Mouse (Mus musculus) 3T3-L1 (cell line): ENCODE measurements around the gene Pilrb2.
A peak's percentile ranks its signal among the peaks of the same experiment; 100 is the strongest.

Source experiments
- DNase-seq: peaks from one replicate; pipeline ENCODE4 v3.0.0-alpha.2; 2015; ENCODE audit warnings: low read depth, low spot score

The Pilrb2 gene

DNA sequence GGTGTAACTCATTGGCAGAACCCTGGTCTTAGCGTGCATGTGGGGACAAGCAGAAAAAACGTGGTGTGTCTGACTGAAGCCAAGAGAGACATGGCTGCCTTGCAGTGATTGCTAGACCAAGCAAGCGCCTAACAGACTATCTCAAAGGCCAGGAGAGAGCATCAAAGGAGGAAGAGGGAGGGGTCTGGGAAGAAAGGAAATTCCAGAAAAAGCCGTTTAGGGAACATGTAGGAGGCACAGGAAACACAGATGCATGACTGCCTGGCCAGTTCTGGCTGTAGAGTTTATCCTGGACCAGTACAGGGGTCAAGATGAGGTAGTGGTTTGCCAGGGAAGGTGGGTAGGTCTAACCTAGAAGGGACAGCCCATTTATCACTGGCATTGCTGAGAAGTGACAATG is 38.1 kb downstream of the Pilrb2 start:
- no peak for DNase-seq

DNA sequence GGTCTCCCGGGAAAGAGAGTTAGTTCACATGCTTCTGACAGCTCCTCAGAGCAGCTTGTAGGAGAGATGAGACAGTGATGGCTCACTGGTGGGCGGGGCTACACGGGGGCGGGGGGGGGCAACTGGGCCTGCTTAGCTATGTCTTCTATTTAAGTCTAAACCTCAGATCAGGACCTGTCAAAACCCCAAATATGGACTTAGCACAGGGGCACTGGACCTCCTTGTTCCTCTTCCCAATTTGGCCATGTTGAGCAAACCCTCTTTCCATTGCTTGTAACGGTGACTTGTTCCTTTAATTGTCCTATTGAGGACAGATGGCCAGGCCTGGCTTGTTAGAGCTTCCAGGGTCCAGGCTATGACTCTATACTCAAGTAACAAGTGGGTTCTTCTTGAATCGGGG is 40.1 kb downstream of the Pilrb2 start:
- DNase-seq: peak; percentile 20

DNA sequence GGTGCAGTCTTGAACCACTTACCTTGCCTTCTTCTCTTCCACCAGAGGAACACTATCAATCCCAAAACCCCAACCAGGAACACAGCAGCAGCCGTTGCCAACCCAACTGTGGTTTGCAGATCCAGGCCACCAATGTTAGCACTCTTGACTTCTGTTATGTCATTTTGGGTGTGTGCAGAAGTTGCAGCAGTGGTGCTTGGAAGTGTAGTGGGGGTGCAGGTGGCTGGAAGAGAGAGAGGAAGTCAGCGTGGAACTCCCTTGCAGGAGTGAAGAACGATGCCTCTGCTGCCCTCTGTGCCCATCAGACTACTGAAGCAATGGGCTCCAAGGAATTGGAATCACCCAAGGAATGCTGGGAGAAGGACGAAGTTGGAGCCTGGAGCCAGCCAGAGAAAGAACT is 40.5 kb downstream of the Pilrb2 start:
- no peak for DNase-seq

DNA sequence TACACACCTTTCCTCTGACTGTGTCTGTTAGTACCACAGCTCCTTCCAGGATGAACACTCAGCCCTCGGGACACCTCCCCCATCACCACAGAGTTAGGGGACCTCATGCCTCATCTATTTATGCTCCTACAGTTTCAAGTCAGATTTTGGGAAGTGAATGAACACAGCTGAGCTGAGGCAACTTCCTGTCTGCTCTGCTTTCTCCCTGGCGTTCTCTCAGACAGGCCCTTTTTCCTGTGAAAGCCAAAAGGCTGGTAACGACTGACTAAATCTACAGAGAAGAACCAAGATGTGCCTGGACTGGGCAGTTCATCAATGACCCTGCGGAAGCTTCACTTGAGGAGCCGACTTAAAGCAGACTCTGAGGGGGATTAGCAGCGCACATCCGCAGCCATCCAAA is 41.4 kb downstream of the Pilrb2 start:
- no peak for DNase-seq

DNA sequence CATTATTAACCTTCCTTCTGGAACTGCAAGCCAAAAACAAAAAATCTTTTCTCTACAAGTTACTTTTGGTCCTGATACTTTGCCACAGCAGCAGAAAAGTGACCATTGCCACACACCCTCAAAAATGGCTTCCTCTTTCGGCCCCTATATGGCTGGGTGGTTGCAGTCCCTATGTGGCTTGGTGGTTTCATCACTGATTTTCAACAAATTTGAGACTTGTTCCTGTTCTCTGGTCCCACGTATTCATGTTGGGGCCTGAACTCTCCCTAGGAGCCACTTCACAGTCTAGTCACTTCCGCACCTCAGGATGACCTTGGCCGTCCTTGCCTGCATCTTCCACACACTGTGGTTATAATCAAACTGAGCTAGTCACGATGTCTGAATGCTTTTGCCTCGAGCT is 42.9 kb downstream of the Pilrb2 start:
- DNase-seq: no peak

DNA sequence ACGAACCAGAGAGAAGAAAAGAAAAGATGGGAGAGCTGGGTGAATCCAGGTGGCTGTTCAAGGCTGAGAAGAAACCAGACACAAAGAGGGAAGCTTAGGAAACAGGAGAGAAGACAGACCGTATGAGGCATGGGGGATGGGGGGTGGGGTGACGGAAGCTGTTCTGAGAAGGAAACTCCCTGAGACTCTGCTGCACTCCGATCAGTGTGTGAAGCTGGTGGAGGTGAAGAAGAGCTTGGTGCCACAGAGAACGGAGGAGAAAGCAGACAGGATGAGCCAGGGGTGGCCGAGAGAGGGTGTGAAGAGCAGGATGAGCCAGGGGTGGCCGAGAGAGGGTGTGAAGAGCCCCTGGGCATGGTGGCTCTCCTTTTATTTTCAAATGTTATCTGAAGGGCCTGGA is 45.2 kb downstream of the Pilrb2 start:
- DNase-seq: no peak

DNA sequence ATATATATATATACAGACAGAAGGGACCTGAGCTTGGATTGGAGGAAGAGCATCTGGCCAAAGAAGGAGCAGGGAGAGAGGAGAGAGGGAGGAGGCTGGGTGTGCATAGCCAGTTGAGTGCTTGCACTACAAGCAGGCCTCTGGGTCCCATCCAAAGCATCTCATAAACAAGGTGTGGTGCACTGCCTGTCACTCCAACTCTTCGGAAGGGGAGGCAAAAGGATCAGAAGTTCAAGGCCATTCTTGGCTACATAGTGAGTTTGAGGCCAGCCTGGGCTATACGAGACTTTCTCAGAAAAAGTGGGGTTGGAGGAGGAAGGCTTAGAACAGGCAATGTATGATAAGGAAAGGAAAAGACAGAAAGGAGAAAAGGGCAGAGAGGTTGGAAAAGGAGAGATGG is 45.6 kb downstream of the Pilrb2 start:
- DNase-seq: no peak

DNA sequence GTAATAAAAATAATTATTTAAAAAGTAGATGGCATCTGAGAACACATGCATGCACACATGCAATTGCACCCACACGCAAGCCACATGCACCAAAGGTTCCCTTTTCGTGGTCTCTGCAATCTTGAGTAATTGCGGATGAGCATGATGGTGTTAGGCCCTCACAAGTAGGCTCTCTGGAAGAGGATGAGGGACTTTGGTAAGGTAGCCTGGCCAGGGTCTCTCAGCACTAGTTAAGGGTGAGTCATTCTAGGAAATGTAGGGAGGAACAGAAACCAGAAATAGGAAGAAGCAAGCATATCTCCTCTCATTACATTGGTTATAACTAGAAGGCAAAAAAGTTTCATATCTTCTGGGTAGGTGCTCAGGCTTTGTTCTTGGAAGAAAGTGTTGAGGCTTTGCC is 46.6 kb downstream of the Pilrb2 start:
- no peak for DNase-seq

DNA sequence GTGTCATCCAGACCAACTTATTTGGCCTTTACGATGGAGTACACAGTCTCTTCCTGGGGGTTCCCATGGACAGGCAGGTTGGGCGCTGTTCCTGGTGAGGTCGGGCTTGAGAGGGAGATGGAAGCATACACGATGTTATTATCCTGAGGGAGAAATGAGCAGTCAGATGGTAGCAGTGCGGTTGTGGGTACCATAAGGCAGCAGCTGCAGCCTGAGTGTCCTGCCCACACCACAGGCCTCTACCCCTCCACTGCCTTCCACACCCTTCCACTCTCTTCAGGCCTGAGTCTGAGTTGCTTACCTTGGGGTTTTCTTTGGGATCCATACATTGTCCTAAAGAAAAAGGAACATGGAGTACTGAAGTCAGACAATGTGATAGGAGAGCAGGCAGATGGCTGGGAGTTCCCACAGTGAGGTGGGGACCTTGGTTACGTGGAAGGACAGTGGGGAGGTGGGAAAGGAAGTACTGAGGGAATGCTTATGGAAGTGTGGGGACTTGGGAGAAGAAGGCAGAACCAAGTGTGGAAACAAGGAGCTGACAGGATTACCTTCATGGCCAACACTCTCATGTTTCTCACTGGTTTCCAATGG is 48.1 kb downstream of the Pilrb2 start:
- DNase-seq: no peak

DNA sequence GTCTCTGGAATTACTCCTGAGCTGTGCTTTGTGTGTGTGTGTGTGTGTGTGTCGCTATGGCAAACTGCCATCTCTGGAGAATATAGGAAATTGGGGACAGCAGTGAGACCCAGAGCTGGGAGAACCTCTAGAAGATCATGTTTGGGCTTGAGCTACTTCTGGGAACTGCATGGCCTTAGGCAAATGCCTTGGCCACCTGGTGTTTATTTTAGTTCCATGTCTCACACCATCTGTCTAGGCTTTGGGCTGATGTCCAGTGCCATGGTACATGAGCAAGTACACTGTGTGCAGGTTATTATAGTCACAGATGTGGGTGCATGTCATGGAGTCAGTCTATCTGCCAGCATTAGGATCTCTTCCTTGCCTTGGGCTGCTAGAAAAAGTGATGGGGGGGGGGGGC is 49.0 kb downstream of the Pilrb2 start:
- DNase-seq: peak; percentile 24

DNA sequence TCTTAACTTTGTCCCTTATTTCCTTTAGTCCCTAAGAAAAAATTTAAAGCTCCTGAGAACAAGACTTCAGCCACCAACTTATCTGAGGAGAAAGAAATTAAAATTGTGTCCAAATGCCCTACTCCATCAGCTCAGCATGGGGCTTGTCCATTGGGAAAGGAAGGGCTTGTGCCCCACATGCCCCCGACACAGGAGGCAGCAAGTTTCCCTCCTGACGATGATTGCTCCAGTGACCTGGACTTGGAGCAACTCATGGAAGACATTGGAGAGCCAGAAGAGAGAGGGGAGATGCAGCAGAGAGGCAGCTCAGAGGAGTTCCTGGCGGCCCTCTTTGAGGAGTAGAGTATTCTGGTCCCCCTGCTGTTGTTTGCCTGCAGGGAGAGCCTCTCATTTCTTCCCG is 49.5 kb downstream of the Pilrb2 start:
- no peak for DNase-seq

DNA sequence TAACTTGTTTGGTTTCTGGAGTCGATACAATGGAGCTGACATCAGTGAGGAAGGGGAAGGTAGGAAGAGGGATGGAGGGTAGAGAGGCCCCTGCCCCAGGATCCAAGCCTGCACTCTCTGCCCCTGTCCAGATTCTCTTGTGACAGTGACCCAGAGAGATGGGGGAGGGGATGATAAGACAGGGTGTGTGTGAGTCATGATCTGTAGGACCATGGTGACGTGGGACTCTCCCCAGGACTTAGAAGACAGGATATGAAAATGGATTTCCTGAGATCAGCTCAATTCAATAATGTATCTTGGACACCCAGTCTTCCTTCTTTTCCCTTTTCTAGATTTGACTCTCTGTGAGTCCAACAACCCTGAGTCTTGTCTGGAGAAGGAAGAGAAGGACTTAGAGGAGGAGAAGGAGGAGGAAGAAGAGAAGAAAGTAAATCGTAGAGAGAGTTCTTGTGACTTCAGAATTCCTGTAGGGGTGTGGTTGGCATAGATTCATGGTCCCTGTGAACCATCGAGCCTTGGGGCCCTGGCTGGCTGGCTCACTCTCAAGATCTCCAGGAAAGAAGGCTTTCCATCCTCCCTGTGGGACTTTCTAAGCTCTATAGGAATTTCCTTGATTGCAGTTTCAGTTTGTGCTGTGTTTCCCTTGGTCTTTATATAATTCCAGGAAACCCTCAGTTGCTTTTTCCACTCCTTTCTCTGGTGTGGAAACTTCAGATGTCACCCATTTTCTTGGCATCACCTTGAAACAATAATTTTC is 54.0 kb downstream of the Pilrb2 start:
- DNase-seq: peak; percentile 72
